Mouse (Mus musculus) liver, embryonic 16.5 days (tissue): ENCODE measurements at regions not wholly inside any gene's neighbourhood (a gene's known extent, or its start where the extent isn't known, plus 50 kb on each side); places are given as distances from the start of the nearest gene placed in this dataset.

Experiments
- ATAC-seq: fragments of 200-750 bp; cut with Nextera tagmentation; 2 replicates; pipeline ENCODE4 v1.8.0; 2017; ENCODE audit warnings: low read depth, mild to moderate bottlenecking, moderate number of reproducible peaks, moderate library complexity
- H3K27ac ChIP-seq: fragments of 300-500 bp; sonication (generic); 2 replicates; pipeline ENCODE4 v1.5.1; 2014; ENCODE audit warnings: mild to moderate bottlenecking, low read length
- H3K27me3 ChIP-seq: fragments of 300-500 bp; sonication (generic); 2 replicates; pipeline ENCODE4 v1.6.1; 2014; ENCODE audit warnings: low read depth, low read length, mixed read lengths; ENCODE audit not compliant: control insufficient read depth, insufficient read depth
- H3K36me3 ChIP-seq: fragments of 300-500 bp; sonication (generic); 2 replicates; pipeline ENCODE4 v1.6.1; 2014; ENCODE audit warnings: mild to moderate bottlenecking; ENCODE audit not compliant: control insufficient read depth, insufficient read depth
- H3K4me1 ChIP-seq: fragments of 300-500 bp; sonication (generic); 2 replicates; pipeline ENCODE4 v1.6.1; 2014; ENCODE audit warnings: low read depth, low read length, mixed read lengths; ENCODE audit not compliant: control insufficient read depth
- H3K4me2 ChIP-seq: fragments of 300-500 bp; sonication (generic); 2 replicates; pipeline ENCODE4 v1.6.1; 2014; ENCODE audit warnings: low read depth, low read length, mixed read lengths
- H3K4me3 ChIP-seq: fragments of 300-500 bp; sonication (generic); 2 replicates; pipeline ENCODE4 v1.5.1; 2014; ENCODE audit warnings: low read depth, mild to moderate bottlenecking, low read length
- H3K9ac ChIP-seq: fragments of 300-500 bp; sonication (generic); 2 replicates; pipeline ENCODE4 v1.6.1; 2014; ENCODE audit warnings: low read depth, low read length
- H3K9me3 ChIP-seq: fragments of 300-500 bp; sonication (generic); replicated peaks from 2 replicates; pipeline ENCODE4 v1.6.1; 2016; ENCODE audit warnings: low read length; ENCODE audit not compliant: control insufficient read depth
- WGBS: fragments of 180-500 bp; shearing (Covaris S2); extraction: QIAGEN DNeasy Blood & Tissue Kit; methylation state at CpG from one replicate; pipeline ENCODE4 v1.1.7; 2014; ENCODE audit not compliant: insufficient replicate concordance; 5-methylcytosine and 5-hydroxymethylcytosine counted together

GRCm38 (mm10) chr9:104496220-104496619, 50.9 kb upstream of the Cpne4 start:
- 57% methylated on average over 9 of the region's 9 CpGs for WGBS
- H3K9me3 ChIP-seq: no peaks in the 10 kb centered on the region
- ATAC-seq: no peak
- H3K27ac ChIP-seq: no peak overlapping the region
- no peak overlapping the region for H3K4me3 ChIP-seq
- no peaks in the 10 kb centered on the region for H3K27me3 ChIP-seq
- no peak overlapping the region for H3K4me2 ChIP-seq
- H3K4me1 ChIP-seq: no peaks in the 10 kb centered on the region
- no peak overlapping the region for H3K9ac ChIP-seq
- no peaks in the 10 kb centered on the region for H3K36me3 ChIP-seq

- H3K9ac ChIP-seq: no peak overlapping the region
- H3K27me3 ChIP-seq: no peaks in the 10 kb centered on the region
- no peak overlapping the region for H3K4me2 ChIP-seq
- no peaks in the 10 kb centered on the region for H3K36me3 ChIP-seq
- H3K4me1 ChIP-seq: no peaks in the 10 kb centered on the region
- no peaks in the 10 kb centered on the region for H3K9me3 ChIP-seq
- no peak overlapping the region for H3K27ac ChIP-seq
- no peak overlapping the region for H3K4me3 ChIP-seq
- ATAC-seq: no peak
These were observed 56.4 kb upstream of the Cpne4 start for GRCm38 (mm10) chr9:104490696-104491095.

GRCm38 (mm10) chr9:104489383-104489782, 57.7 kb upstream of the Cpne4 start:
- Histone ChIP-seq H3K9me3 (no peaks in the 10 kb centered on the region), H3K27ac (no peak overlapping the region), H3K9ac (no peak overlapping the region), H3K4me2 (no peak overlapping the region), H3K36me3 (no peaks in the 10 kb centered on the region), H3K4me3 (no peak overlapping the region), H3K4me1 (no peaks in the 10 kb centered on the region), H3K27me3 (no peaks in the 10 kb centered on the region)
- 45% methylated on average over 6 of the region's 6 CpGs for WGBS
- ATAC-seq: no peak

- no peaks in the 10 kb centered on the region for H3K9me3 ChIP-seq
- H3K9ac ChIP-seq: no peak overlapping the region
- no peaks in the 10 kb centered on the region for H3K4me1 ChIP-seq
- no peak for ATAC-seq
- H3K27ac ChIP-seq: no peak overlapping the region
- no peaks in the 10 kb centered on the region for H3K36me3 ChIP-seq
- no peak overlapping the region for H3K4me2 ChIP-seq
- no peaks in the 10 kb centered on the region for H3K27me3 ChIP-seq
- WGBS: 54% methylated on average over 5 of the region's 5 CpGs
- H3K4me3 ChIP-seq: no peak overlapping the region
These were observed 64.6 kb upstream of the Cpne4 start for GRCm38 (mm10) chr9:104482440-104482839.

GRCm38 (mm10) chr9:104480683-104481082, 66.4 kb upstream of the Cpne4 start:
- Histone ChIP-seq H3K4me3 (no peak overlapping the region), H3K27me3 (no peaks in the 10 kb centered on the region), H3K4me1 (no peaks in the 10 kb centered on the region), H3K4me2 (no peak overlapping the region), H3K9ac (no peak overlapping the region), H3K9me3 (no peaks in the 10 kb centered on the region), H3K36me3 (no peaks in the 10 kb centered on the region), H3K27ac (no peak overlapping the region)
- ATAC-seq: no peak
- 29% methylated on average over 1 of the region's 1 CpGs for WGBS

GRCm38 (mm10) chr9:104474831-104475230, 72.3 kb upstream of the Cpne4 start:
- Histone ChIP-seq H3K9me3 (no peaks in the 10 kb centered on the region), H3K4me1 (no peaks in the 10 kb centered on the region), H3K4me2 (no peak overlapping the region), H3K27me3 (no peaks in the 10 kb centered on the region), H3K4me3 (no peak overlapping the region), H3K9ac (no peak overlapping the region), H3K36me3 (no peaks in the 10 kb centered on the region), H3K27ac (no peak overlapping the region)
- WGBS: 50% methylated on average over 4 of the region's 4 CpGs
- no peak for ATAC-seq

- Histone ChIP-seq H3K4me3 (no peak overlapping the region), H3K4me2 (no peak overlapping the region), H3K4me1 (no peaks in the 10 kb centered on the region), H3K9ac (no peak overlapping the region), H3K36me3 (no peaks in the 10 kb centered on the region), H3K9me3 (no peaks in the 10 kb centered on the region), H3K27ac (no peak overlapping the region), H3K27me3 (no peaks in the 10 kb centered on the region)
- no peak for ATAC-seq
- 52% methylated on average over 1 of the region's 1 CpGs for WGBS
These were observed 79.8 kb upstream of the Cpne4 start for GRCm38 (mm10) chr9:104467238-104467637.

- Histone ChIP-seq H3K4me1 (no peaks in the 10 kb centered on the region), H3K4me2 (no peak overlapping the region), H3K9me3 (no peaks in the 10 kb centered on the region), H3K9ac (no peak overlapping the region), H3K4me3 (no peak overlapping the region), H3K27me3 (no peaks in the 10 kb centered on the region), H3K27ac (no peak overlapping the region), H3K36me3 (no peaks in the 10 kb centered on the region)
- ATAC-seq: no peak
- 61% methylated on average over 4 of the region's 4 CpGs for WGBS
These were observed 83.4 kb upstream of the Cpne4 start for GRCm38 (mm10) chr9:104463701-104464100.

- Histone ChIP-seq H3K27ac (no peak overlapping the region), H3K27me3 (no peaks in the 10 kb centered on the region), H3K36me3 (no peaks in the 10 kb centered on the region), H3K4me3 (no peak overlapping the region), H3K4me2 (no peak overlapping the region), H3K4me1 (no peaks in the 10 kb centered on the region), H3K9me3 (no peaks in the 10 kb centered on the region), H3K9ac (no peak overlapping the region)
- no peak for ATAC-seq
These were observed 87.0 kb upstream of the Cpne4 start for GRCm38 (mm10) chr9:104460133-104460532.

GRCm38 (mm10) chr9:104457635-104458034, 89.5 kb upstream of the Cpne4 start:
- 34% methylated on average over 4 of the region's 4 CpGs for WGBS
- no peak overlapping the region for H3K9ac ChIP-seq
- no peaks in the 10 kb centered on the region for H3K36me3 ChIP-seq
- ATAC-seq: no peak
- H3K27ac ChIP-seq: no peak overlapping the region
- H3K9me3 ChIP-seq: no peaks in the 10 kb centered on the region
- no peaks in the 10 kb centered on the region for H3K4me1 ChIP-seq
- no peak overlapping the region for H3K4me3 ChIP-seq
- H3K27me3 ChIP-seq: no peaks in the 10 kb centered on the region
- H3K4me2 ChIP-seq: no peak overlapping the region
